Mouse (Mus musculus): Measurements from ENCODE around the gene Nomo1.
A peak's percentile ranks its signal among the peaks of the same experiment; 100 is the strongest.

Gene Nomo1

GRCm38 (mm10) chr7:46033109-46033869 lies at the start of gene Nomo1:
Gene Nomo1 (plus strand): TSS chr7:46033698.
- peak; percentile 98 for DNase-seq

- DNase-seq, result peak; percentile 43
Measured at GRCm38 (mm10) chr7:45986893-45987292, 46.6 kb upstream of the Nomo1 start.

DNA sequence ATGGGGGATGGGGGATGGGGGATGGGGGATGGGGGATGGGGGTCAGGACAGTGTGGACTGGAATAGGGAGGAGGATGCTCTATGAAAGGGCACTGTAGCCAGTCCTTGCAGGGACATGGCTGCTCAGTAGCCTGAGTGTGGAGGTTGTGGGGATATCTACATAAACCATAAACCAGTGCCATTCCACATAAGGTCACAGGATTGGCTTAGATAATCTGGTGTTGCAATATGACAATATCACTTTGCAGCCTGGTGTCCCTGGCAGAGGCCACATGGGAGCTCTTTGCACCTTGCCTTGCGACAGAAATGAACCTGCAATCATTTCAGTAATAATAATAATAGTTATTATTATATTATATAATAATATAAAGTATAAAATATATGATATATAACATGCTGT lies 45.2 kb upstream of the Nomo1 start:
- no peak for DNase-seq

DNA sequence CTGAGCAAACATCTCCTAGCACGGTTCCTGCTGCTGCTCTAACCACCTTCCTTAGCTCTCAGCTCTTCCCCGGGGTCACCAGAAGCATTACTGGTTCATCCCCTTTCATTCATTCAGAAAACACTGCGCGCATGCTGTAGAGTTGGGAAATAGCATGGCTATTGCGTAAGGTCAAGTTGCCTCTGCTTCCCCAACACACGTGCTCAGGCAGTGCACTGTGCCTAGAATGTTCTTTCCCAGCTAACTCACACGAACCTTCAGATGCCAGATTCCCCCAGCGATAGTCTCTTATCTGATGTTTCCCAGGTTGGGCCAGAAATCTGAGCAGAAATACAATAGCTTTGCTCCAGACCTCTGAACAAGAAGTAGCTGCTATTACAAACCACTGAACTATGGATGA lies 41.0 kb upstream of the Nomo1 start:
- no peak for DNase-seq

DNA sequence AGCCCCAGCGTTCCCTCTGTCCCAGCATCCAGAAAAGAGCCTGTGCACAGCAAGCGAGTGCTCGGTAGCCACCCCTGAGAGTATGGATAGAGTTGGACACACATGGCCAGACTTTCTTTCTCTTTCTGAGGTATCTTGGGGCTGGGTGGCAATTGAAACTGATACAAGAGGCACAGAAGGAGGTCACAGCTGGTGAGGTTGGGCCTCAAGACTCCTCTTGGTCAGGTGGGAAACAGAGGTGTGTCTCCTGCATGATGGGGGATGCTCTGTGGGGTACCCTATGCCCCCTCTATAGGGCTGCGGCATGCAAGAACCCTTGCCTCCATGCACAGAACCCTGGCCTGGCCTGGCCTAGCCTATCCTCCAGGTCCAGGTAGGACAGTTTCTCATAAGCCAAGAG lies 32.9 kb upstream of the Nomo1 start:
- DNase-seq, result no peak

- DNase-seq, result no peak
Measured at GRCm38 (mm10) chr7:46002748-46003147, 30.8 kb upstream of the Nomo1 start.

DNA sequence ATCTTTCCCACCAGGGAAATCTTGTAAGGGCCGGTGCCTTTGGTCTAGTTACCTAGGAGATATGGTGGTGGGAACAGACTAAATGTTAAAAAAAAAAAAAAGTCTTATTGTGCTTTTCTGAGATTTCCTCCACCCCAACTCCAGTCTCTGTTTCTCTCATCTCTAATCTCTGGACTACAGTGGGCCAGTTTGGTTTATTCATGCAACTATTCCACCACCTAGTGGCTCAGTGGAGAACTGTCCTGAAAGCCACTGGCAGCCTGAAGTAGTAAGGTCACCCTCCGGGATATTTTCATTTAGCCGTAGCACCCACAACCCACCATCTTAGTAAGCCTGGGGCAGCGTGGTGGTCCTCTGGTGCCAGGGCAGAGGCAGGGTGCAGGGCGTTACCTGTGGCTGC lies 23.9 kb upstream of the Nomo1 start:
- DNase-seq, result peak; percentile 82

GRCm38 (mm10) chr7:46012121-46012520 lies 21.4 kb upstream of the Nomo1 start:
- no peak for DNase-seq

DNA sequence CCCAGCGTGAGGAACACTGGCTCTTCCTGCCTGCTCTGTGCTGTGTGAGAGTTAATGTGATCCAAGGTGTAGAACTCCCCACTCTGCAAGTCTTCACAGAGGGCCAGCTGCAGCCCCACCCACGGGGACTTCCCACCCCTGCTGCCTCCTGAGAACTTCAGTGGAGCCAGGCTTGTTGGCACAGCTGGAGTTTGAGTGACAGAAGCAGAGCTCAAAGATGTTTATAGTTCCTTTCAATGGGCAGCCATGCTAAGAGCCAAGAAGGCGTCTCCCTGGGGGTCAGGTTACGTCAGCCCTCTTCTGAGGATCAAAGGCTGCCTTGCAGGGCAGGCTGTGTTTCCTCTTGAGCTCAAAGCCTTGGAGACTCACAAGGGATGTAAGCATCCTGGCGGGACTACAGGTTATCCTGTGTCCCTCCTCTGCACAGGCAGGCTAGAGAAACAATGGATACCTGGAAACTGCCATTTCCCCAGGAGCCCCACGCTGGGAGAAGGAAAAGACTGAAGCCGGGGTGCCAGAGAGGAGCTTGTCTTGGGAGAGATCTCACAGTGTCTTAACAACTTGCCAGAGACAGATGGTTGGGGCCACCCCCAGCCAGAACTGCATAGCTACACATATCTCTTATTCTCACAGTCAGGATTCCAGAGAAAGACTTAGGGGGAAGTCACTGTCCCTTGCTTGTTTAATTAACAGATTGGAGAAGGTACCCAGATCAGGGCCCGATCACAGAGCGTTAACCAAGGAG lies 20.1 kb upstream of the Nomo1 start:
- no peak for DNase-seq

DNA sequence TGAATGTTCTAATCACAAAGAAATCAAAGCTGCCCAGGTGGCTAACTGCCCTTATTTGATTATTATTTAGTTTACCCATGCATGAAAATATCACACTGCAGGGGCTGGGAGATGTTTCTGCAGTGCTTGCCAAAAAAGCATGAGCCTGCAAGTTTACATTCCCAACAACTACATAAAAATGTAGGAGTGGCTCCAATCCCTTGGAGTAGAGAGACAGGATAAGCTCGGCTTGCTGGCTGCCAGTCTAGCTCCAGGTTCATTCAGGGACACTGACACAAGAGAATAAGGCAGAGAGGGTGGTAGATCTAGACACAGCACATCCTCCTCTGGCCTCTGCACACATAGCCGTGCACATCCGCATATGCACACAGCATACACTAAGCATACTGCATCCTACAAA lies 13.9 kb upstream of the Nomo1 start:
- DNase-seq, result no peak

DNA sequence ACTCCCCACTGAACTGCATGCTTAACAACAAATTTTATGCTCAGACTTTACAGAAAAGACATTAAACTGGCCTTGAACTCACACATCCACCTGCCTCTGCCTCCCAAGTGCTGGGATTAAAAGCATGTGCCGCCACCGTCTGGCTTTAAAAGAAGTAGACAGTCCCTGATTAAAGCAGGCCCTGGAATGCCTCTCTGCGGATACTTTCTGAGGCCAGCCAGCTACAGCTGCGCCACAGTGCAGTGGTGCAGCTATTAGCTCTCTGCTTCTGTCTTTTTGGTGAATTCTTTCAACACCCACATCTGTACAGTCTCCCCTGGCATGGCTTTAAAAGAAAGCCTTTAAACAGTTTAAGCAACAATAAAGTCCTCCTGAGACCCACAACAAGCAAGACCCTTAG lies 11.5 kb upstream of the Nomo1 start:
- DNase-seq, result no peak

- DNase-seq, result no peak
Measured at GRCm38 (mm10) chr7:46025436-46025835, 8.1 kb upstream of the Nomo1 start.

GRCm38 (mm10) chr7:46028681-46029080 lies 4.8 kb upstream of the Nomo1 start:
- no peak for DNase-seq

DNA sequence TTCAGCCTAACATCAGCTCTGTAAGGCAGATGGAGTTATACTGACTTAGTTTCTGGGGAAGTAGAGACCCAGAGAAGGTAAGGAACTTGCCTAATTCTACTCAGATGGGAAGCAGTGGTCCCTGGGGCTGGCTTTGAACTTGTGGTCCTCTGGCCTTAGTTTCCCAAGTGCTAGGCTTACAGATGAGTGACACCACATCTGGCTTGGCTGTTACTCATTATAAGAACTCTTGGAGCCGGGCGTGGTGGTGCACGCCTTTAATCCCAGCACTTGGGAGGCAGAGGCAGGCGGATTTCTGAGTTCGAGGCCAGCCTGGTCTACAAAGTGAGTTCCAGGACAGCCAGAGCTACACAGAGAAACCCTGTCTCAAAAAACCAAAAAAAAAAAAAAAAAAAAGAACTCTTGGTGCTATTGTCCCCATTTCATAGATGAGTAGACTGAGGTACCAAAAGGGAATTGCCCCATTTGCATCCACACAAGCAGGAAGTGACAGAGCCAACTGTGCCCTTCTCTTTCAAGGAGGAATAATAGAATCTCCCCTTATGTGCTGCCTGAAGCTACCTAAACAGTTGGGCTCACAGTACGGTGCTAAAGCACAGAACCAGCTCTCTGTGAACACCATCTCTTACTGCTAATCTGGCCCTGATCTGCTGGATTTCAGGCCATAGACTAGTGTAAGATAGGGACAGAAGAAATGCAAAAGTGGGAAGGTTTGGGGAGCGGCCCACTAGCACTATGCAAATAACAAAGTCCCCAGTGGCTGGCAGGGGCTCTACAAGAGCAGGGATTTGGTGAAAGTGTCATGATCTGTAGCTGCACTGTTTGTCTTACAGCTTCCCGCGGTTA lies 4.0 kb upstream of the Nomo1 start:
- no peak for DNase-seq

DNA sequence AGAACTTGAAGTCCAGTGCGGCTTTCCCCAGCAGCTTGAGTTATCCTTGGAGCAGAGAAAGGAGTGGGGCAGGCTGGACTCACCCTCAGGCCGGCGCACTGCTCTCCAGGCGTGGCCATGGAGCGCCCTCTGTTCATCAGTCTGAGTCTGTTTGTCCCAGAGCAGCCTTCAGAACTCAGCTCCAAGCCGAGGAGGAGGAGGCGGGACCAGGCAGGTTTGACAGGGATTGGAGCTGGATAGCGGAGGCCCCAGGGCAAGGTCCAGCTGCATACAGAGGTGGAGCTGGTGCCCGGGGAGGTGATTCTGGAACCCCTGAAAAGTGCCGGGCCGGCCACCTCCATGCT lies 3.4 kb upstream of the Nomo1 start, which contains the start of gene Abcc6:
Gene Abcc6 (minus strand): TSS at position 158 of the 344 bp plus-strand sequence.
- DNase-seq, result no peak

- no peak for DNase-seq
Measured at GRCm38 (mm10) chr7:46031075-46031474, 2.4 kb upstream of the Nomo1 start.

- DNase-seq, result no peak
Measured at GRCm38 (mm10) chr7:46033870-46034337, 406 bp downstream of the Nomo1 start.

GRCm38 (mm10) chr7:46034991-46035390 lies 1.5 kb downstream of the Nomo1 start:
- DNase-seq, result no peak

GRCm38 (mm10) chr7:46035468-46035867 lies 2.0 kb downstream of the Nomo1 start:
- DNase-seq, result no peak

GRCm38 (mm10) chr7:46037433-46037832 lies 3.9 kb downstream of the Nomo1 start:
- no peak for DNase-seq

DNA sequence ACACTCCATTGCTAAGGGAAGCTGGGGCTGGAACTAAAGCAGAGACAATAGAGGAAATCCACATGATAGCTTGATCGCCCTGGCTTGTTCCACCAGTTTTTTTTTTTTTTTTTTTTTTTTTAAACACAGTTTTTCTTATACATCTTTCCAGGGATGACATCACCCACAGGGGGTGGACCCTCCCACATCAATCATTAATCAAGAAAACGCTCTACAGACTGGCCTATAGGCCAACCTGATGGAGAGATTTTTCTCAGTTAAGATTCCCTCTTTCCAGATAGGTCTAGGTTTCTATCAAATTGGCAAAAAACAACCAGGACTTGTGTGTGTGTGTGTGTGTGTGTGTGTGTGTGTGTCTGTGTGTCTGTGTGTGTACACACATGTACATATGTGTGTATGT lies 6.4 kb downstream of the Nomo1 start:
- no peak for DNase-seq

DNA sequence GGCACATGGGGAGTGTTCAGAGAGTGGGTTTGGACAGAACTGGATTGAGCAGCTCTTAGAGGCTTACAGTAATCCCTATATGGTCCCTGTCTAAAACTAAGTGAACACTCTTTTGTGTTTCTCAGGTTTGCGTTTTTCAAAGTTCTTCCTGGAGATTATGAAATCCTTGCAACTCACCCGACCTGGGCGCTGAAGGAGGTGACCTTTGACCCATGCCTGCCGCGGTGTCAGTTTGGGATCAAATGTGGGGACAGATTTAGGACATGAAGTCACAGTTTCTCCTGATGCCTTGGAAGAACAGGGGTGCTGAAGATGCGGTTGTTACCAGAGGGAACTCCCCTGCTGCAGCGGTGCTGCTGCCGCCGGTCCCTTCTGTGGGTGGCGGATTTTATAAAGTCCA lies 10.6 kb downstream of the Nomo1 start:
- DNase-seq, result no peak

GRCm38 (mm10) chr7:46045882-46046281 lies 12.4 kb downstream of the Nomo1 start:
- DNase-seq, result no peak
